Mouse (Mus musculus): ENCODE measurements at regions not wholly inside any gene's neighbourhood (a gene's known extent, or its start where the extent isn't known, plus 50 kb on each side); places are given as distances from the start of the nearest gene placed in this dataset.

GRCm38 (mm10) chr8:103884873-103885780 is 216.3 kb upstream of the Cdh5 start:
- DNase-seq (ENCODE audit: low spot score) = no peak

GRCm38 (mm10) chr8:103894589-103894988 is 206.8 kb upstream of the Cdh5 start:
- no peak for DNase-seq (ENCODE audit: low spot score)

- no peak for DNase-seq (ENCODE audit: low spot score)
These were observed 206.3 kb upstream of the Cdh5 start for GRCm38 (mm10) chr8:103895132-103895531.

GRCm38 (mm10) chr8:103897463-103897862 is 204.0 kb upstream of the Cdh5 start:
- DNase-seq (ENCODE audit: low spot score) = no peak

- DNase-seq (ENCODE audit: low spot score) = no peak
These were observed 198.9 kb upstream of the Cdh5 start for GRCm38 (mm10) chr8:103902516-103902915.

GRCm38 (mm10) chr8:103903635-103904034 is 197.8 kb upstream of the Cdh5 start:
- no peak for DNase-seq (ENCODE audit: low spot score)

GRCm38 (mm10) chr8:103907662-103908061 is 193.8 kb upstream of the Cdh5 start:
- DNase-seq (ENCODE audit: low spot score) = no peak

GRCm38 (mm10) chr8:103911287-103912015 is 190.0 kb upstream of the Cdh5 start:
- DNase-seq (ENCODE audit: low spot score) = no peak

- no peak for DNase-seq (ENCODE audit: low spot score)
These were observed 188.2 kb upstream of the Cdh5 start for GRCm38 (mm10) chr8:103912983-103913926.

- DNase-seq (ENCODE audit: low spot score) = no peak
These were observed 187.3 kb upstream of the Cdh5 start for GRCm38 (mm10) chr8:103913927-103914640.

GRCm38 (mm10) chr8:103919324-103919723 is 182.1 kb upstream of the Cdh5 start:
- no peak for DNase-seq (ENCODE audit: low spot score)

- DNase-seq (ENCODE audit: low spot score) = no peak
These were observed 179.8 kb upstream of the Cdh5 start for GRCm38 (mm10) chr8:103921621-103922020.

GRCm38 (mm10) chr8:103922746-103923145 is 178.7 kb upstream of the Cdh5 start:
- no peak for DNase-seq (ENCODE audit: low spot score)

GRCm38 (mm10) chr8:103932681-103933080 is 168.7 kb upstream of the Cdh5 start:
- no peak for DNase-seq (ENCODE audit: low spot score)

GRCm38 (mm10) chr8:103936491-103936890 is 164.9 kb upstream of the Cdh5 start:
- DNase-seq (ENCODE audit: low spot score) = no peak

- DNase-seq (ENCODE audit: low spot score) = no peak
These were observed 162.9 kb upstream of the Cdh5 start for GRCm38 (mm10) chr8:103938283-103939230.

- no peak for DNase-seq (ENCODE audit: low spot score)
These were observed 160.4 kb upstream of the Cdh5 start for GRCm38 (mm10) chr8:103940958-103941532.

GRCm38 (mm10) chr8:103948474-103948873 is 153.0 kb upstream of the Cdh5 start:
- DNase-seq (ENCODE audit: low spot score) = no peak

- no peak for DNase-seq (ENCODE audit: low spot score)
These were observed 151.0 kb upstream of the Cdh5 start for GRCm38 (mm10) chr8:103950460-103950859.

- DNase-seq (ENCODE audit: low spot score) = no peak
These were observed 147.8 kb upstream of the Cdh5 start for GRCm38 (mm10) chr8:103953586-103953985.
